Comparison of ENCODE assay signal across 15 mouse cellular contexts in genomic region chr2:66436286-66436685, GRCm38 (mm10). TPM values are rescaled to one million over a fixed set of nuclear protein-coding genes. Genes with fewer than 3 reads are reported as not detected.
"Had no signal": no experiment of that assay in that cellular context is flagged by ENCODE, and none has a peak within 500 bp of the region (broad histone marks: within the 10 kb centered on the region; RNA-seq: fewer than 3 reads in every experiment).

No protein-coding gene starts in this region.

- DNase-seq: kidney, postnatal 10 days; kidney, postnatal 4 days; liver; liver, embryonic 13.5 days; liver, postnatal 0 days; lung, postnatal 14 days; right cerebral cortex, postnatal 14 days; thymus, adult 2 months; thymus, postnatal 25 days had no signal

- H3K36me3 ChIP-seq: liver, embryonic 13.5 days; lung, embryonic 15.5 days; midbrain, embryonic 13.5 days; stomach, embryonic 15.5 days had no signal

- H3K4me3 ChIP-seq: left cerebral cortex, adult 2 months; liver, embryonic 13.5 days; lung, embryonic 15.5 days; midbrain, embryonic 13.5 days; stomach, embryonic 15.5 days had no signal

- H3K9ac ChIP-seq: liver, embryonic 13.5 days; liver, postnatal 0 days; lung, embryonic 15.5 days; midbrain, embryonic 13.5 days; stomach, embryonic 15.5 days had no signal

- H3K4me2 ChIP-seq: liver, embryonic 13.5 days; lung, embryonic 15.5 days; midbrain, embryonic 13.5 days; stomach, embryonic 15.5 days had no signal

- ATAC-seq: liver, postnatal 0 days; midbrain, embryonic 13.5 days had no signal

- H3K9me3 ChIP-seq: liver, embryonic 13.5 days; lung, embryonic 15.5 days; midbrain, embryonic 13.5 days; stomach, embryonic 15.5 days had no signal

- H3K4me1 ChIP-seq: liver, embryonic 13.5 days; lung, embryonic 15.5 days had no signal

- H3K27me3 ChIP-seq: lung, embryonic 15.5 days; stomach, embryonic 15.5 days had no signal

- H3K27ac ChIP-seq: left cerebral cortex, adult 2 months; liver, embryonic 13.5 days; lung, embryonic 15.5 days; midbrain, embryonic 13.5 days; stomach, embryonic 15.5 days had no signal

RNA-seq across cellular contexts. Expression of gene Scn1a, which starts 4.4 kb away (rescaled TPM):
- total RNA-seq: megakaryocyte-erythroid progenitor cell, adult 5-6 weeks had no signal
- polyA plus RNA-seq: liver, embryonic 13.5 days; liver, postnatal 0 days; spleen, adult 2 months had no signal
